Mouse (Mus musculus): ENCODE results near the gene Cecr2.

- TF ChIP-seq CTCF (conservative IDR thresholded peaks at IDR 0.05; ENCODE audit: low read length) = no peak
- no peak for TF ChIP-seq POU5F1 (IDR thresholded peaks at IDR 0.05; ENCODE audit: borderline replicate concordance, low read length)
These were observed 20.9 kb downstream of the Cecr2 start for GRCm38 (mm10) chr6:120686872-120687650.

All from E14TG2a.4 (cell line).